8 mouse cellular contexts compared by ENCODE assay signal in the genomic region with DNA sequence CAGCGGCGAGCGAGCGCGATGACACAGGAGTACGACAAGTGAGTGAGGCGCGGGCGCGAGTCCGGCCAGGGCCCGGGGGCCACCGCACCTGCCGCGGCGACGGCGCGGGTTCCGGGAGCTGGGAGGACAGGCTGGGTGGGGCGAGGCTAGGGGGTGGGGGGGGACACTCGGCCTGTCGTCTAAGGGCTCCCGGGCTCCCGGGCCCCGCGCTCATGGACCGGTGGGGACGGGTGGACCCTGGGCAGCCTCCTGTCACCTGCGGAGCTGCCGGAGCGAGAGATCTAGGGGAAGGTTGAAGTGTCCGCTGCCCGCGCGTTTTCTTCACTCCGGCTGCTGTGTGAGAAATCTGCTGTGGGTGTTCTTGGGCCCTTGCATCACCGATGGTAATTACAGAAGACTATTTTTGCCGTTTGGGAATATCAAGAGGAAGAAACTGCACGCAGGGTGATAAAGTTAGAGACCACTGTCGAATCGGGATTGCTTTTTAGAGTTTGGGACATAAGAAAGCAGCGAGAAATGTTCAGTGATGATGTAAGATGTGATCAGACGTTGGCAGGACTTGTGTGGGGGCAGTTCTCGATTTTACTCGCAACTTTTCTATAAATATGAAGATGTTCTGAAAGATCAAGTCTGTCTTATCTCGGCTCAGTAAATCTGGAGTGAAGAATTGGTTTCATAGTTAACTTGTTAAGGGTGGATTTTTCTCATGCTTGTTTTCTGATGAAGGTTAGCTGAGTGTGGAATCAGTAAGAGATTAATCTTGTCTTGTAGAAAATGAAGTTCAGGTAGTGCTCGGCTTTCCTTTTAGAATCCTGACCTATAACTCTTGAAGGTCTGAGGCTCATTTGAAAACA. TPM values are rescaled to one million over a fixed set of nuclear protein-coding genes. Genes with fewer than 3 reads are reported as not detected.
A peak's percentile ranks its signal among the peaks of the same experiment; 100 is the strongest.
DNase-seq lines count a peak whose midpoint lies in the region; ATAC-seq and TF ChIP-seq lines count a peak whose summit lies in the region.

No protein-coding gene starts in this region.

- peak; percentile 19 for ATAC-seq in heart, embryonic 16.5 days (replicated peaks; ENCODE audit: extremely low read depth, insufficient read depth, low FRiP score)
- no peak for ATAC-seq in G1E (ENCODE audit: extremely low read depth, insufficient number of reproducible peaks, low FRiP score, poor library complexity, severe bottlenecking)
- peak; percentile 75 for ATAC-seq in forebrain, embryonic 12.5 days (ENCODE audit: low FRiP score)
- peak; percentile 11; the same call in 1 of the 2 replicates for ATAC-seq in limb, embryonic 15.5 days (ENCODE audit: insufficient number of reproducible peaks, low FRiP score, low TSS enrichment, low read depth)
- peak; percentile 25 for ATAC-seq in stomach, embryonic 15.5 days (ENCODE audit: insufficient read depth, low FRiP score, low read depth)

- TF ChIP-seq CTCF in G1E (IDR thresholded peaks at IDR 0.05; ENCODE audit: low read depth, low read length): no peak

- peaks cover 4% of the 10 kb centered on the region; the same call in 1 of the 2 replicates for H3K27me3 ChIP-seq in heart, embryonic 16.5 days (ENCODE audit: control insufficient read depth, insufficient read depth, low read length)
- peaks cover 4% of the 10 kb centered on the region; the same call in 1 of the 2 replicates for H3K27me3 ChIP-seq in G1E (ENCODE audit: insufficient read depth, low read length)
- peaks cover 49% of the 10 kb centered on the region for H3K27me3 ChIP-seq in forebrain, embryonic 12.5 days
- peaks cover 17% of the 10 kb centered on the region for H3K27me3 ChIP-seq in limb, embryonic 15.5 days
- H3K27me3 ChIP-seq in stomach, embryonic 15.5 days (replicated peaks): peaks cover 7% of the 10 kb centered on the region; the same call in 1 of the 2 replicates

- H3K27ac ChIP-seq in heart, embryonic 16.5 days (ENCODE audit: low read length): peak overlapping the region; percentile 45
- H3K27ac ChIP-seq in forebrain, embryonic 12.5 days: no peak overlapping the region
- H3K27ac ChIP-seq in limb, embryonic 15.5 days: peak overlapping the region; percentile 65
- no peak overlapping the region for H3K27ac ChIP-seq in stomach, embryonic 15.5 days

- peak overlapping the region; percentile 74 for H3K4me2 ChIP-seq in heart, embryonic 16.5 days (ENCODE audit: low read depth, low read length)
- peak overlapping the region; percentile 88 for H3K4me2 ChIP-seq in forebrain, embryonic 12.5 days
- H3K4me2 ChIP-seq in limb, embryonic 15.5 days: peak overlapping the region; percentile 89
- H3K4me2 ChIP-seq in stomach, embryonic 15.5 days: peak overlapping the region; percentile 94

- DNase-seq in heart, adult 8-10 months (ENCODE audit: low spot score): no peak
- peak; percentile 45 for DNase-seq in G1E (ENCODE audit: low spot score)
- DNase-seq in adrenal gland, adult 18-20 months (ENCODE audit: low spot score in 2 of 2): no peak
- no peak for DNase-seq in natural killer cell, adult 2 months (ENCODE audit: low spot score in 2 of 2)

- no peaks in the 10 kb centered on the region for H3K9me3 ChIP-seq in heart, embryonic 16.5 days (replicated peaks; ENCODE audit: control insufficient read depth, low read length)
- no peaks in the 10 kb centered on the region; the same call in 1 of the 2 replicates for H3K9me3 ChIP-seq in G1E (replicated peaks)
- H3K9me3 ChIP-seq in forebrain, embryonic 12.5 days: no peaks in the 10 kb centered on the region
- H3K9me3 ChIP-seq in limb, embryonic 15.5 days: no peaks in the 10 kb centered on the region
- no peaks in the 10 kb centered on the region for H3K9me3 ChIP-seq in stomach, embryonic 15.5 days

- no peaks in the 10 kb centered on the region for H3K36me3 ChIP-seq in heart, embryonic 16.5 days (ENCODE audit: control insufficient read depth, insufficient read depth)
- H3K36me3 ChIP-seq in G1E (replicated peaks): peaks cover 14% of the 10 kb centered on the region
- no peaks in the 10 kb centered on the region for H3K36me3 ChIP-seq in forebrain, embryonic 12.5 days (replicated peaks)
- H3K36me3 ChIP-seq in limb, embryonic 15.5 days: no peaks in the 10 kb centered on the region
- no peaks in the 10 kb centered on the region for H3K36me3 ChIP-seq in stomach, embryonic 15.5 days

- H3K4me3 ChIP-seq in heart, embryonic 16.5 days (ENCODE audit: low read length): peak overlapping the region; percentile 70
- H3K4me3 ChIP-seq in G1E (ENCODE audit: low read depth, low read length): peak overlapping the region; percentile 74
- H3K4me3 ChIP-seq in forebrain, embryonic 12.5 days (replicated peaks): peak overlapping the region; percentile 67
- peak overlapping the region; percentile 61 for H3K4me3 ChIP-seq in limb, embryonic 15.5 days
- peak overlapping the region; percentile 55 for H3K4me3 ChIP-seq in stomach, embryonic 15.5 days (replicated peaks)

- H3K9ac ChIP-seq in heart, embryonic 16.5 days (ENCODE audit: low read length): peak overlapping the region; percentile 75
- H3K9ac ChIP-seq in forebrain, embryonic 12.5 days: peak overlapping the region; percentile 61
- peak overlapping the region; percentile 44; the same call in 1 of the 2 replicates for H3K9ac ChIP-seq in limb, embryonic 15.5 days
- no peak overlapping the region; the same call in 1 of the 2 replicates for H3K9ac ChIP-seq in stomach, embryonic 15.5 days

- 3% methylated on average over 48 of the region's 48 CpGs for WGBS in heart, embryonic 16.5 days
- WGBS in forebrain, embryonic 12.5 days: 5% methylated on average over 48 of the region's 48 CpGs
- WGBS in limb, embryonic 15.5 days: 5% methylated on average over 48 of the region's 48 CpGs
- 4% methylated on average over 46 of the region's 48 CpGs for WGBS in stomach, embryonic 15.5 days

- peaks cover 15% of the 10 kb centered on the region for H3K4me1 ChIP-seq in heart, embryonic 16.5 days (ENCODE audit: control insufficient read depth, insufficient read depth, low read length)
- H3K4me1 ChIP-seq in G1E (ENCODE audit: insufficient read depth, low read depth, low read length): peaks cover 17% of the 10 kb centered on the region
- peaks cover 9% of the 10 kb centered on the region for H3K4me1 ChIP-seq in forebrain, embryonic 12.5 days
- H3K4me1 ChIP-seq in limb, embryonic 15.5 days: peaks cover 20% of the 10 kb centered on the region
- H3K4me1 ChIP-seq in stomach, embryonic 15.5 days: peaks cover 17% of the 10 kb centered on the region; the same call in 1 of the 2 replicates

RNA-seq across cellular contexts. Expression of a gene that starts 0.6 kb away (rescaled TPM):
- polyA plus RNA-seq in heart, embryonic 16.5 days (2015; fragmentation: Nextera tagmentation; extraction: Ambion mirVana): 1.6 and 2.0 TPM in 2 replicates
- under 1 TPM; 0.32 to 0.87 (median 0.75) TPM for total RNA-seq in heart, adult 8-10 months (2022)
- total RNA-seq in G1E (2014; fragmentation: Nextera tagmentation) (2.0 and 4.4 TPM in 2 replicates), G1E (2017) (2.1 and 3.0 TPM in 2 replicates)
- 0.57 and 0.59 TPM in 2 replicates for polyA plus RNA-seq in G1E (2012)
- 0.52 and 1.0 TPM in 2 replicates for polyA plus RNA-seq in forebrain, embryonic 12.5 days (2016; fragmentation: Nextera tagmentation; extraction: Ambion mirVana)
- polyA plus RNA-seq in limb, embryonic 15.5 days (2015; fragmentation: Nextera tagmentation; extraction: Ambion mirVana): 39.7 and 42.5 TPM in 2 replicates
- polyA plus RNA-seq in stomach, embryonic 15.5 days (2015; fragmentation: Nextera tagmentation; extraction: Ambion mirVana): 5.7 and 7.5 TPM in 2 replicates
- 1 to 10 TPM in 1 of 2 experiments, under 1 TPM in 1; 0.89 to 1.7 TPM for total RNA-seq in adrenal gland, adult 18-20 months (2021)

Comparison
In these comparisons a context has a peak if more than half of its experiments do, and no peak if none do; other contexts are left out.
1. H3K27ac ChIP-seq: peak in heart, embryonic 16.5 days (single experiment) and limb, embryonic 15.5 days (single experiment); none in forebrain, embryonic 12.5 days (single experiment) and stomach, embryonic 15.5 days (single experiment).
2. Peak in every context shown above with its lines, with median percentiles within 50 percentile points of each other: H3K4me2 ChIP-seq and H3K4me3 ChIP-seq.